Mouse (Mus musculus): Measurements from ENCODE around the gene Gm7982. TPM values are rescaled to one million over a fixed set of nuclear protein-coding genes. Genes with fewer than 3 reads are reported as not detected.

Gm7982 gene
- polyA plus RNA-seq (2014; fragmentation: Illumina TruSeq; extraction: RNeasy Lipid Tissue Mini Kit (QIAGEN cat#74804); ENCODE audit: low replicate concordance) = not detected

DNA sequence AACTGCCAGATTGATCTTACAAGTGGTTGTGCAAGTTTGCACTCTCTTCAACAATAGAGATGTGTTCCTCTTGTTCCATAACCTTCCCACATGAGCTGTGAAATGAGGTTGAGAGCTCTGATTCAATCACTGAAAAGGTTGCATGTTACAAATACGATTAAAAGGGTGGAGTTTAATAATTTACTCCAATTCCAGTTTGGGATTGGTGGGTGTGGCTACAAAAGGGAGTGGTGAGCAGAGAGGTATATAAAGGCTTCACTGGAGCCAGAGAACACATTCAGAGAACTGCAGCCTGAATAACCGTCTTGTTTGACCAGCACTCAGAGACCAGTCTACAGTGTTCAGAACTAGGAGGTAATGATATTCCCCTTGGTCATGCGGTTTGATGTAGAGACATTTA is at the start of gene Gm7982:
Gene Gm7982, plus strand, starts transcription at position 301 of the 400 bp plus-strand sequence.

DNA sequence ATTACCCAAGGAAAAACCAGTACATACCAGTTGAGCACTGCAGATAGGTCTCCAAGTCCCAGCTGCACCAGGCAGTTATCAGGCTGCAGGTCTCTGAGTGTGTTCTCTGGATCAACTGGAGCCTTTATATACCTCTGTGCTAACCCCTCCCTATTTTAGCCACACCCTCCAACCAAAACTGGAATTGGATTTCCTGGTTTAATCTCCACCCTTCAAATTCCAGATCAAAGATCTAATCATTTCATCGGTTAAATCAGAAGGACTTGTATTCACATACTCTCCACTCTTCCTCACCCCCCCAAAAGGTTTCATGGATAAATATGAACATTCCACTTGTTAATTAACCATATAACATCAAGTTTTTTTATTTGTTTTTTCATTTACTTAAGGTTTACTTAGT is 5.7 kb upstream of the Gm7982 start, which contains the start of gene Gm7978:
Gene Gm7978, minus strand, starts transcription at position 101 of the 400 bp plus-strand sequence.

DNA sequence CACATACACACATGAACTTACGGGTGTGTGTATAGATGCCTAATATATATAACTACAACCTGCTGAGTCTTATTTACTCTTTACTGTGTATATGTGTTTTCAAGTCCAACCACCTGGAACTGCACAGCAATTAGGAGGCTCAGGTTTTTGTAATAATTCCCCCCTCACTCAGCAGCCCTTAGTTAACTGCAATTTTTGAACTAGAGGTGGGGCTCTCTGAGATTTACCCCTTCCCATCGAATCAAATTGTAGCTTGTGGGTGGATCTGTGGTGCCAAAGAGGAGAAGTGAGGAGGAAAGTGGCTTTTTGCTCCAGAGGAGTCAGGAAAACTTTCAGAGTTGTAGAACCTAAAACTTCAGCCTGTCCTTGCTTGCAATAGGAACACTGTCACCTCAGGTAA is 33.9 kb downstream of the Gm7982 start, which contains the start of gene E330014E10Rik:
Gene E330014E10Rik, plus strand, starts transcription at position 301 of the 400 bp plus-strand sequence.

Other genes starting within 250 kb of the Gm7982 start
- not detected for gene Gm3286, start 231.3 kb upstream of the Gm7982 start, polyA plus RNA-seq (2014; fragmentation: Illumina TruSeq; extraction: RNeasy Lipid Tissue Mini Kit (QIAGEN cat#74804); ENCODE audit: low replicate concordance)
- not detected for gene Gm7971, start 147.1 kb upstream of the Gm7982 start, polyA plus RNA-seq (2014; fragmentation: Illumina TruSeq; extraction: RNeasy Lipid Tissue Mini Kit (QIAGEN cat#74804); ENCODE audit: low replicate concordance)
- not detected for gene Gm7978, start 5.8 kb upstream of the Gm7982 start, polyA plus RNA-seq (2014; fragmentation: Illumina TruSeq; extraction: RNeasy Lipid Tissue Mini Kit (QIAGEN cat#74804); ENCODE audit: low replicate concordance)
- gene E330014E10Rik, start 34.0 kb downstream of the Gm7982 start, polyA plus RNA-seq (2014; fragmentation: Illumina TruSeq; extraction: RNeasy Lipid Tissue Mini Kit (QIAGEN cat#74804); ENCODE audit: low replicate concordance) = not detected
- gene Cxcl13, start 214.9 kb downstream of the Gm7982 start, polyA plus RNA-seq (2014; fragmentation: Illumina TruSeq; extraction: RNeasy Lipid Tissue Mini Kit (QIAGEN cat#74804); ENCODE audit: low replicate concordance) = 38.7 TPM